Mouse (Mus musculus) adrenal gland, postnatal 36 days (tissue): ENCODE measurements at regions not wholly inside any gene's neighbourhood (a gene's known extent, or its start where the extent isn't known, plus 50 kb on each side); places are given as distances from the start of the nearest gene placed in this dataset.

Source experiments
- DNase-seq, 2 experiments: peaks; one replicate each; pipeline ENCODE4 v3.0.0; 2021; ENCODE audit warnings: mixed read lengths in 1 of 2

DNA sequence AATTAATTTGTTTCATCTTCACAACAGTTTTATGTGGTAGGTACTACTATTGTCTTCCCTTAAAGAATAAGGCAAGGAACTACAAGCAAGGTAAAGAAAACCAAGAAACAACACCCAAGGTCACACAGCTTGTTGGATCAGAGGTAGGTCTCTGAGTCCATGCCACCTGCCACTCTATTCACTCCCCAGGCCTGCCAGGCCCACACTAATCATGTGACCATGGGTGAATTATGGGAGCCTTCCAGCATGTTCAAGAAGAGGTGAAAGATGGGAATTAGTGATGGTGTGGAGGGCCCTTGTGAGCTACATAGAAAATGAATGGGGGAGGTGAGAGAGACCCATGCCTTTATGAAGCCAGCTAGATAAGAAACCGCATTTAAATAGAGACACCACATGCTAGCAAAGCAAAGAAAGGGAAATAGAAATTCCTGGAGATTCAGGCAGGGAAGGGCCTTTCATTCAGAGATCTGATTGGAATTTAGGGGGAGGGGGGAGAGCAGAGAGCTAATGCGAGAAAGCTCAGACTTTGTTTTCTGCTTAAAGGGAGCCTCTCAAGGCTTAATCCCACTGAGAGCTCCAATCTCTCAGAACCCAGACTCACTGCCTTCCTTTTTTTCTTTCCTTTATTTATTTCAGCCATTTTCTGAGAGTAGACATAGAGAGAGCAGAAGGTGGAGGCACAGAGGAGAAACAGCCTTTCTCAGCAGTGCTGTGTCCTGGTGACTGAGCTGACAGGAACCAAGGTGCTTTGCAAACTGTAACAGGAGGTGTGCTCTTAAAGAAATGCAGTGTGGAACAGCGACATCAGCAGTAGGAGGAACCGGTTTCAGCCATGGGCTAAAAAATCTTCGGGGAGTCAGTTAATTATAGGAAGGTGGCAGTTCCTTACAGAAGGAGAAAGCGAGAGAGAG, 160.0 kb downstream of the Spata19 start:
- DNase-seq: no peak

GRCm38 (mm10) chr9:27557886-27558285, 161.3 kb downstream of the Spata19 start:
- DNase-seq: no peak

GRCm38 (mm10) chr9:27558286-27558685, 161.7 kb downstream of the Spata19 start:
- DNase-seq: no peak

DNA sequence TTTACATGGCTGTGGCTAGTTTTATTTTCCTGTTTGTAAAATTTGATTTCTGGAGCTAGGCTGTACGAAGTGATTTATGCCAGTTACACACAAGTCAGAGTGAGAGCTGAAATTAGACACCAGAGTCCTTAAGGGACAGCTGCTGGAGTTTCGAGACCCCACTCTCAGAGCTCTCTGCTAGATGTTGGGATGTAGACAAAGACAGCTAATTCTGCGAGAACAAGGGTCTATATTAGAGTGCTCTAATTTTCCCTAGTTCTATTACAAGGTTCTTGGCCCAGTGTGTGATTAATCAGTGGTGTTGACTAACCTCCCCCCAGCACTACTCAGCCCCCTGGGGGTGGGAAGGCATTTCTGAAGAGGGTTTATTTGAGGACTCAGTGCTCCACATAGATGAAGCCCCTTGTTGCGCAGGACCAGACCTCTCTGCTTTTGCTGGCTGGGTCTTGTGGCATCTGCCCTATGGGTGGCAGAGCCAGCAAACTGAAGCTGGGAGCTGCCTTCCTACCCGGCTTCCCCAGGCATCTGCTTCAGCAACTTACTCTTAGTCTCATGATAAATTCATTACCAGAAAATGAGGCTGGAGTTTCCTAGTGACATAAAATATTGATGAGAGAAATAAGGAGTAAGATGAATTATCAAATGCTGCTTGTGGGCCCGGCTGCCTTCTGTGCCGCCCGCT, 171.9 kb downstream of the Spata19 start:
- DNase-seq: no peak

GRCm38 (mm10) chr9:27569054-27569387, 172.4 kb downstream of the Spata19 start:
- no peak for DNase-seq

- no peak for DNase-seq
Observed at GRCm38 (mm10) chr9:27617096-27617839, 173.3 kb upstream of the Opcml start.

DNA sequence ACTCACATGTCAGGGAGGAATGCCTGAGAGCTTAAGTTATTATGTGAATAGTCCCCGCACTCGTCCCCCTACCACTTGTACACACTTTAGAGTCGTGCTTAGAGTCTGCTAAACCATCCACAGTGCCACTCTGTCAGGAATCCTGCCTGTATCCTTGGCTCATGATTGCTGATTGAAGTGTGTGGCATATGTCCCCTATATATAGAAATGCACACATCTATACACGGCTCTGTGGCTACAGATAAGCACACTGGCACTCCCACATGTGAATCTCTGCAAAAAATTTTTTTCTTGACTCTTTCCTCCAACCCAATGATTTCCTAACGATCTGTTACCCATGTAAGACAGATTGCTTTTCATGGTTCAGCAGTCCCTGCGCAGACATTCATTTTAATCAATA, 155.7 kb upstream of the Opcml start:
- no peak for DNase-seq

- no peak for DNase-seq
Observed at GRCm38 (mm10) chr9:27640611-27641010, 150.0 kb upstream of the Opcml start.

GRCm38 (mm10) chr9:27643312-27643711, 147.3 kb upstream of the Opcml start:
- DNase-seq: no peak

GRCm38 (mm10) chr9:27643916-27644315, 146.7 kb upstream of the Opcml start:
- no peak for DNase-seq

- no peak for DNase-seq
Observed at GRCm38 (mm10) chr9:27645435-27645834, 145.1 kb upstream of the Opcml start.

DNA sequence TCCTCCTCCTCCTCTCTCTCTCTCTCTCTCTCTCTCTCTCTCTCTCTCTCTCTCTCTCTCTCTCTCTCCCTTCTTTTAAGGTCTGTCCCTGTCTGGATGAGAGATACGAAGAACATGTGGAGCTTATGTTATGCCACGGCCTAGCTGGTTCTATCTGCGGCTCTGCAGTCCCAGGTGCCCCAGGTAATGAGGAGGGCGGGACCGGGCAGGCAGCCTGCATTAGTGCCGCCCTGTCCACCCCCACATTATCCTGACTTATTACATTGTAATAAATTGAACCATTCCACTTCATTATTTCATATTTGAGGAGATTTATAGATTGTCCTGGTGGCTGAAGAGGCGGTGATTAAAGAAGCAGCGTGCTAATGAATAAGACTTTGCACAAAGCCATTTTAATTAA, 144.5 kb upstream of the Opcml start:
- DNase-seq: no peak

DNA sequence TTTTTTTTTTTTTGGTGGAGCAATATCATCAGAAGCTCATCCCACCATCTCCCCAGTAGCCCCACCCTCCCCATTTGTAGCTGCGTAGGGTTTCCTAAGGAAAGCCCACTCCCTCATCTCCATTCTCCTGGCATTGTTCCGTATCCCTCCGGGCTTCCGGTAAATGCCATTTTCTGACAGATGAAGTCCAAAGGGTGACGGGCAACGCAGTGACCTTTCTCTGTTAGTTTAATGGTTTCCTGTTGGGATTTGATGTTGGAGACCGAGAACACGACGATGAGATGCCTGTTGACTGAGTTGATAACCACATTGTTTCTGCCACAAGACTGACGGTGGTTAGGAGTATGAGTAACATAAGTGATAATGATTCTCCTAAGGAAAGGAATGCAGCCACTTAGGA, 143.6 kb upstream of the Opcml start:
- no peak for DNase-seq

DNA sequence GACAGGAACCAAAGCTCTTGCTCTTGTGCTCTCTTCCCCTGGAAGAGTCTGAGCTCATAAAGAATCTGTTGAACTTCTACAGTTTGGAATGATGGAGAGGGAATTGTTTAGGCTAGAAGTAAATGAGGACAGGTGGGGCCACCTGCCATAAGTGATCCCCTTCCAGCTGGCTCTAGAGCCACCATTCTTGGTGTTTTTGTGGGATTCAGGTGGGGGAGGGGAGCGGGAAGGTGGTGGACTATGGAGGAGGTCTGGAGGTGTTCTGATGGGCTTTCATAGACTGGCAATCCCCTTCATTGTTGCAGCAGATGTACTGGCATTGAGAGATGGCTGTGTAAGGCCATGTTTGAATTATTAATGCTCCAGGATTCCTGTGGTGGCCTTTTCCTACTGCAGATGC, 132.6 kb upstream of the Opcml start:
- no peak for DNase-seq

DNA sequence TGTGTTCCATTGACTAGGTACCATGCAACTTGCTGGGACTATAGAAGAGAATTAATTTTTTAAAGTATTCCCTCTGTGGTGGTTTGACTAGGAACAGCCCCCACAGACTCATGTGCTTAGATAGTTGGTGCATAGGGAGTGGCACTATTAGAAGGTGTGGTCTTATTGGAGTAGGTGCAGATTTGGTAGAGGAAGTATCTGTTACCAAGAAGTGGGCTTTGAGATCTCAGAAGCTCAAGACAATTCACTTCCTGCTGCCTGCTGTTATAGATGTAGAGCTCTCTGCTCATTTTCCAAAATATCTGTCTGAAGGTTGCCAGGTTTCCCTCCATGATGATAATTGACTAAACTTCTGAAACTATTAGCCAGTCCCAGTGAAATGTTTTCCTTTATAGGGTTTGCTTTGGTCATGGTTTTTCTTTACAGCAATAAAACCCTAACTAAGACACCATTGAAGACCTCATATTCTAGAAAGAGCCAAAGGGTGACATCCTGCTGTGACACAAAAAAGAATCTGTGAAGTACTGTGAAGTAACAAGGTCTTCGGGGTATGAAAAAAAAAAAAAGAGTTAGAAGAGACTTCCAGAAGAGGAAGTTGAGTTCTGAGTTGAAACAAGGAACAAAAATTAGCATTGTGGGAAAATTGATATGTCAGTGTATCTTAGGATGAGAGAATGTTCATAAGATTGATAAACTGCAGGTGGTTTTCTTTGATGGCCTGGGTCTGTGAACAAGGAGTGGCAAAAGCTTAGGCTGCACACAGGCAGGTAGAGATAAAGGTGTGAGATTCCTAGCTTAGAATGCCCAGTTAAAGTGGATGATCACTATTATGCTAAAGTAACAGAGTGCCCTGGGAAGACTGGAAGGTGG, 128.9 kb upstream of the Opcml start:
- no peak for DNase-seq

GRCm38 (mm10) chr9:27663230-27663629, 127.3 kb upstream of the Opcml start:
- DNase-seq: no peak

DNA sequence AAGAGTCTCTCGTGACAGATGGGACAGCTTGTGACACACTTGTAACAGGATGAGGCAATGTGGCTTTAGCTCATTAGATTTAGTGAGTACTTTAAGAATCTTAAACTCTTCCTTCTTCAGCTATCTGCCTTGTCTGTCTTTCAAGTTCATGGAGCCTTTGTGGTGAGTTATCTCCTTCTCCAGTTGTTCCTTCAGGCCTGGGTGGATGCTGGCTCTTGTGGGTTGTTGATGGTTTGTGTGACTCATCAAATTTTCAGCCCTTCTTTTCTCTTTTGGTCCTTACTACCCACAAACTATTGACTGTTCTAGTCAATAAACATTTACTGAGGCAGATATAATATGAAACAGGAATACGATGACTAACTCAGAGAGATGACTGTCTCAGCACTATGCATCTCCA, 124.9 kb upstream of the Opcml start:
- DNase-seq: no peak

DNA sequence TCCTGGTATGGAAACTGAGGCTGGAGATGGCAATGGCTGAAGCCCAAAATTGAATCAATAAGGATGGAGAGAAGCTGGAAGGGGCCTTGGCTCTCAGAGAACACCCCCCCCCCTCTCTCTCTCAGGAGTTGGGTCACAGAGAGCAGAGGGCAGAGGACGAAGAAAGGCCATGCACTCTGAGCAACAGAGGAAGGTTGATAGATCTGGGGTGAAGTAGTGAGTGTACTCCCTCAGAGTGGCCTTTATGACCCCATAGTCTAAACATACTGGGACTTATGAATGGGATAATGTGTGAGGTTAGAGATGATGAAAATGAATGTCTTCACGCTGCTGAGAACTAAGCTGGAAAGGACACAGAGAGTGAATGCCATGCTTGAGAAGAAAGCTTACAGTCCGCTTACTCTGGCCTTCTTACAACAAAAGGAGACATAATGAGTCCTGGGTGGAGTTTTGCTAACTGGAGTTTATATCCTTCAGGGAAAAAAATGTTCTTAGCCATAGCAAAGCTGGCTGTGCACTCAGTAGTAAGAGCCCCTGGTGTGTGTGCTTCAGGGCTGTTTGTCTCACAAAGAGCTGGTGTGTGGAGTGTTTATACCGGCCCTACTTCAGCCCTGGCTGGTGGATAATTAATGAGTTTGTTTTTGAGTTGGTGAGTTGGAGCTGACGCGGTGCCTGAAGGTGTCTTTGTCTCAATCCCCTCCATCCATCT, 120.4 kb upstream of the Opcml start:
- no peak for DNase-seq

GRCm38 (mm10) chr9:27685325-27685724, 105.2 kb upstream of the Opcml start:
- no peak for DNase-seq

DNA sequence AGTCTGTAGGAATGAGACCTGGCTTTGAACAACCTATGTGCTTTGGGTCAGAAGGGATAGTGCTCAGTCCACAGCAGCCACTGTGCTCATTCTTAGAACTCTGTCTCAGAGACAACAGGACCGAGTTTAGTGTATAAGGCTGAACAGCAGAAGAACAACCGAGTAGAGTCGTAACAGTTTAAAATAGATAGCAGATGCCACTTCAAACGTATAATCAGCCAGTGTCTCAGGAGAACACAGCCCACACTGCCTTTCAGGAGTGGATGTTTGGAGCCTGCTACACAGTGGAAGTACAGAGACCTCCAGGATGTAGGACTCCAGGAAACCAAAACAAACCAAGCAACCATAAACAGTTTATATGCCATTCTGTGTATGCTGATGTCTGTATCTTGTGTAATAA, 99.0 kb upstream of the Opcml start:
- DNase-seq: no peak

- DNase-seq: no peak
Observed at GRCm38 (mm10) chr9:27692751-27693150, 97.8 kb upstream of the Opcml start.
